Mouse (Mus musculus): ENCODE results near the gene Gm3252.
"Not testable (repeated sequence)": the region's sequence is repeated elsewhere in the genome, so short reads cannot be mapped to it uniquely, and the experiment has no call there.

Gm3252 gene

DNA sequence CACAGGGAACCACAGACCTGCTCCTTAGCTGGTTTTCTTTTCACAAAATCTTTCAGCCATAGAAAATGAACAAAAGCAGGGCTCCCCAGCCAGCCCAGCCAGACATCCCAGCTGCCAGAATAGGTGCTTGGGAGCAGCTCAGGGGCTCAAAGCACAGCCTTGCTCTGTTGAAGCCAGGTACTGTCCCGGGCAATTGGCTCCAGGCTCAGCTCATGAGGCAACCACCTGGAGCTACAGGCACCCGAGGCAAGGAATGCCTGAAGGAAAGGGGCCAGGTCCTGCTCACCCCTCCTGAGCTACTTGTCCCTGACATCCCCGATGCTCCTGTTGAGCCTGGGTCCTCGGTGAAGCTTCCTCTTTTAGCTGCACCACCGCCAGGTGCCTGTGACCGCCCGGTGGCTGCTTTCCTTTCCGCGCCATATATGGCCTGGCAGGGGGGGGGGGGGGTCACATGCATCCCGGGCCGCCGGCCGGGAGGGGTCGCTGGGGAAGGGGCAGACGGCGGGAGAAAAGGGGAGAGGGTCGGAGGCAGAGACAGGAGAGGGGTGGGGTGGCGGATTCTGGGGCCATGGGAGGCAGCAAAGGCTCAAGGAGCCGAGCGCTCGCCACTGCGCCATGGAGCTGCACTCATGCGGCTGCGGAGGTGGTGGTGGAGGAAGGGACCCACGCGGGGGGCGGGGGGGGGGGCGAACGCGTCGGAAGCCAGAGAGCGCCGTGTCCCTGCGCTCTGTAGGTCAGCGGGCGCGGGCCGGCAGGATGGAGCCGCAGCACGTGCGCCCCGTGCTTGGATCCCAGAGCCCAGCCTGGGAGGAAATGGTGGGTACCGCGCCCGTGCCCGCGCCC is at the start of gene Gm3252:
Gene Gm3252, plus strand, starts transcription at position 738 of the 843 bp plus-strand sequence.
- DNase-seq (ENCODE audit: low spot score): not testable (repeated sequence)

DNA sequence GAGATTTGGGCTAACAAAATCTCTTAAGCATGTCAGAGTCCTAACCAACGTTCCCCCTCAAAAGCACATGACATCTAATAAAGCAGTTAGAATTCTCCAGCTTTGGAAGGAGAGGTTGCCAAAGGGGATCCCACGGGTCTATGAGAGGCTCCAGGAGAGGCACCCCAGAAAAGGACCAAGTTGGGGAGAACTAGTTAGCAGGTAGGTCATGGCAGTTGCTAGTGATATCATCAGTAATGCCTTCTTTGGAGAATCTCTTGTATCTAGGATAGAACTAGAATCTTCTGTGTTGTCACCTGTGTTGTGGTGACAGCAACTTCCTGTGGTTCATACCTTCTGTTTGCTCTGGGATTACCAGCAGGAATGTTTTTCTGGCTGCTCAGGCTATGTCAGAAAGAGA is 17.6 kb upstream of the Gm3252 start, which contains the start of gene Gm7876:
Gene Gm7876, plus strand, starts transcription at position 301 of the 400 bp plus-strand sequence.
- DNase-seq (ENCODE audit: low spot score): not testable (repeated sequence)

- not testable (repeated sequence) for DNase-seq (ENCODE audit: low spot score)
These were observed 49.5 kb downstream of the Gm3252 start, which contains the start of gene Gm9602 for GRCm38 (mm10) chr14:4776037-4776436. TSS of gene Gm9602 (plus strand) at chr14:4776337.

All from urinary bladder, postnatal 25 days (tissue).